Mouse (Mus musculus) CH12.LX (cell line): Measurements from ENCODE around the gene Ganc. TPM values are rescaled to one million over a fixed set of nuclear protein-coding genes. Genes with fewer than 3 reads are reported as not detected.

Source experiments
- DNase-seq: peaks from one replicate; pipeline ENCODE4 v3.0.0-alpha.2; 2013; ENCODE audit errors: extremely low read depth
- H3K27ac ChIP-seq: 2 replicates; pipeline ENCODE4 v1.5.1; 2012; ENCODE audit warnings: low read depth, mild to moderate bottlenecking, control low read depth, moderate library complexity; ENCODE audit not compliant: insufficient read depth
- H3K27me3 ChIP-seq: replicated peaks from 2 replicates; pipeline ENCODE3; 2012; ENCODE audit warnings: inconsistent platforms
- H3K36me3 ChIP-seq, 2 experiments: replicated peaks in 1 of 2; 2 replicates each; pipeline versions ENCODE3 to v1.6.1; 2012; ENCODE audit warnings: inconsistent platforms in 1 of 2, low read length in 1 of 2, mild to moderate bottlenecking in 1 of 2, mixed read lengths in 1 of 2, moderate library complexity in 1 of 2; ENCODE audit not compliant: control insufficient read depth in 1 of 2, insufficient read depth in 1 of 2
- H3K4me1 ChIP-seq, 2 experiments: 2 replicates each; pipeline ENCODE4 v1.6.1; 2012; ENCODE audit warnings: inconsistent platforms in 1 of 2, moderate library complexity in 1 of 2; ENCODE audit not compliant: insufficient read depth in 2 of 2, control insufficient read depth in 1 of 2
- H3K4me2 ChIP-seq: 2 replicates; pipeline ENCODE4 v1.6.1; 2012; ENCODE audit warnings: low read depth, mild to moderate bottlenecking, control low read depth; ENCODE audit not compliant: poor library complexity, insufficient read depth, severe bottlenecking
- H3K4me3 ChIP-seq, 3 experiments: fragments of 150-350 bp in 1 of 3; sonication (generic) in 1 of 3; replicated peaks in 1 of 3; 2 replicates each; pipeline versions ENCODE3 to v1.5.1; 2011 to 2012; ENCODE audit warnings: low read depth in 2 of 3, low read length in 2 of 3, mild to moderate bottlenecking in 2 of 3, moderate library complexity in 2 of 3, control low read depth in 1 of 3, improper control_type of control experiment in 1 of 3, inconsistent platforms in 1 of 3, mixed read lengths in 1 of 3; ENCODE audit not compliant: poor library complexity in 1 of 3
- H3K79me2 ChIP-seq: replicated peaks from 2 replicates; pipeline ENCODE4 v1.6.1; 2012; ENCODE audit warnings: mild to moderate bottlenecking, moderate library complexity; ENCODE audit not compliant: control insufficient read depth, poor library complexity, insufficient read depth, severe bottlenecking; ENCODE audit errors: extremely low read depth
- H3K9ac ChIP-seq: 2 replicates; pipeline ENCODE4 v1.6.1; 2012; ENCODE audit warnings: low read depth, mild to moderate bottlenecking, control low read depth, moderate library complexity; ENCODE audit not compliant: insufficient read depth
- H3K9me3 ChIP-seq: replicated peaks from 2 replicates; pipeline ENCODE3; 2012; ENCODE audit warnings: low read length, inconsistent platforms, mixed read lengths
- CHD1 ChIP-seq: IDR thresholded peaks from 2 replicates; pipeline ENCODE4 v1.6.1; 2012; ENCODE audit warnings: low read depth, low read length, improper control_type of control experiment, inconsistent platforms
- GABPA ChIP-seq: IDR thresholded peaks from 2 replicates; pipeline ENCODE4 v1.6.1; 2012; ENCODE audit warnings: low read depth, low read length, improper control_type of control experiment, inconsistent platforms; ENCODE audit not compliant: insufficient replicate concordance
- HCFC1 ChIP-seq: IDR thresholded peaks from 2 replicates; pipeline ENCODE4 v1.6.1; 2012; ENCODE audit warnings: low read depth, mild to moderate bottlenecking, inconsistent platforms, low read length, improper control_type of control experiment
- IRF4 ChIP-seq: IDR thresholded peaks from 2 replicates; pipeline ENCODE4 v1.6.1; 2014; ENCODE audit warnings: low read depth, mild to moderate bottlenecking, inconsistent platforms, low read length, improper control_type of control experiment
- MAX ChIP-seq: IDR thresholded peaks from 2 replicates; pipeline ENCODE4 v1.6.1; 2011; ENCODE audit warnings: low read length, improper control_type of control experiment
- MAZ ChIP-seq: IDR thresholded peaks from 2 replicates; pipeline ENCODE4 v1.6.1; 2012; ENCODE audit warnings: low read depth, mild to moderate bottlenecking, inconsistent platforms, low read length, improper control_type of control experiment, moderate library complexity
- MXI1 ChIP-seq: IDR thresholded peaks from 2 replicates; pipeline ENCODE4 v1.6.1; 2011; ENCODE audit warnings: mild to moderate bottlenecking, low read depth, low read length, improper control_type of control experiment
- MYC ChIP-seq: IDR thresholded peaks from 2 replicates; pipeline ENCODE4 v1.6.1; 2011; ENCODE audit warnings: low read depth, mild to moderate bottlenecking, improper control_type of control experiment, low read length
- NELFE ChIP-seq: IDR thresholded peaks from 2 replicates; pipeline ENCODE4 v1.6.1; 2011; ENCODE audit warnings: low read depth, low read length, improper control_type of control experiment
- RAD21 ChIP-seq: IDR thresholded peaks from 2 replicates; pipeline ENCODE4 v1.6.1; 2011; ENCODE audit warnings: low read depth, mild to moderate bottlenecking, low read length, improper control_type of control experiment, moderate library complexity
- RCOR1 ChIP-seq: conservative IDR thresholded peaks from 2 replicates; pipeline ENCODE4 v1.6.1; 2012; ENCODE audit warnings: low read depth, mild to moderate bottlenecking, inconsistent platforms, low read length, improper control_type of control experiment
- SIN3A ChIP-seq: IDR thresholded peaks from 2 replicates; pipeline ENCODE4 v1.6.1; 2012; ENCODE audit warnings: low read length, improper control_type of control experiment, inconsistent platforms
- TBP ChIP-seq: conservative IDR thresholded peaks from 2 replicates; pipeline ENCODE4 v1.6.1; 2011; ENCODE audit warnings: low read depth, low read length, improper control_type of control experiment
- UBTF ChIP-seq: IDR thresholded peaks from 2 replicates; pipeline ENCODE4 v1.6.1; 2012; ENCODE audit warnings: low read depth, mild to moderate bottlenecking, inconsistent platforms, low read length, improper control_type of control experiment, moderate library complexity
- USF1 ChIP-seq: IDR thresholded peaks from 2 replicates; pipeline ENCODE4 v1.6.1; 2014; ENCODE audit warnings: low read depth, mild to moderate bottlenecking, inconsistent platforms, low read length, improper control_type of control experiment
- USF2 ChIP-seq: conservative IDR thresholded peaks from 2 replicates; pipeline ENCODE4 v1.6.1; 2011; ENCODE audit warnings: low read depth, low read length, improper control_type of control experiment
- ZMIZ1 ChIP-seq: IDR thresholded peaks from 2 replicates; pipeline ENCODE4 v1.6.1; 2012; ENCODE audit warnings: low read depth, mild to moderate bottlenecking, inconsistent platforms, low read length, improper control_type of control experiment
- dilution Hi-C: fragments of 300-500 bp; cut with MboI; formaldehyde crosslinking; loops from 2 replicates; pipeline ENCODE4 v1.14.3; 2020; ENCODE audit warnings: low sequenced_read_pairs; ENCODE audit not compliant: extremely low pct_unique_long_range_greater_than_20kb, extremely low pct_ligation_motif_present
- in situ Hi-C: fragments of 300-500 bp; cut with MboI; formaldehyde crosslinking; loops from 3 replicates; pipeline ENCODE4 v1.14.3; 2019; ENCODE audit warnings: low sequenced_read_pairs, low pct_ligation_motif_present, low pct_unique_long_range_greater_than_20kb, mixed read lengths
- polyA plus RNA-seq: library from polyadenylated mRNA; unstranded; fragments of >175 nt; gene quantifications from 2 replicates; pipeline ENCODE4 v1.2.1, GENCODE M21; 2012; ENCODE audit warnings: low read depth; ENCODE audit not compliant: insufficient read length
- total RNA-seq, 2 experiments: library from RNA; depleted of rRNA; stranded (reverse); fragments of 300-350 nt in 1 of 2; fragments of >200 nt in 1 of 2; gene quantifications; 2 replicates each; pipeline ENCODE4 v1.2.3; 2012 to 2014

Gene Ganc
- total and polyA plus RNA-seq, 3 experiments, result 7.0 to 9.6 (median 9.5) TPM

DNA sequence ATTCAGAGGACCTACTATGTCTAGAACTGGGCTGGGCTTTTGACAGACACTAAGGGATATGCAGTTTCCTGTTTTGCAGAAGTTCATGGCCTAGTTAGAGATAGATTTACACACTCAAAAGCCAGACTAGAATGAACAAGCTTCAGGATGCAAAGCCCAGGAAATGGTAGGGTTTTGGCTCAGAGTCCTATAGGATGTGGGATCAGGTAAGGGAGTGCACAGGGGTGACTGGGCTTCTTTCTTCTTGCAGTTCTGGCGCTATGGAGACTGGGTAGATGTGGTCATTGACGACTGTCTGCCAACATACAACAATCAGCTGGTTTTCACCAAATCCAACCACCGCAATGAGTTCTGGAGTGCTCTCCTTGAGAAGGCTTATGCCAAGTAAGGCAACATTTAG, 80.5 kb downstream of the Ganc start:
- H3K9ac ChIP-seq, result no peak overlapping the region
- TF ChIP-seq GABPA (no peak), IRF4 (no peak), MAZ (no peak), USF2 (no peak)
- H3K36me3 ChIP-seq, result peaks cover 0 to 18% of the 10 kb centered on the region in 2 experiments
- no peaks in the 10 kb centered on the region for H3K9me3 ChIP-seq
- in situ Hi-C loops (loop anchor here (5.0 to 10.0 kb wide), 2 partner anchors 128 to 181 kb away; no protein-coding TSS in a partner anchor), dilution Hi-C loops (no loop called here)
- H3K79me2 ChIP-seq, result no peaks in the 10 kb centered on the region
- DNase-seq, result no peak
- no peak overlapping the region for H3K27ac ChIP-seq
- H3K4me3 ChIP-seq, result no peak overlapping the region
- H3K4me1 ChIP-seq, result peaks cover 21 to 33% of the 10 kb centered on the region in 2 experiments
- no peak overlapping the region for H3K4me2 ChIP-seq
- H3K27me3 ChIP-seq, result no peaks in the 10 kb centered on the region

DNA sequence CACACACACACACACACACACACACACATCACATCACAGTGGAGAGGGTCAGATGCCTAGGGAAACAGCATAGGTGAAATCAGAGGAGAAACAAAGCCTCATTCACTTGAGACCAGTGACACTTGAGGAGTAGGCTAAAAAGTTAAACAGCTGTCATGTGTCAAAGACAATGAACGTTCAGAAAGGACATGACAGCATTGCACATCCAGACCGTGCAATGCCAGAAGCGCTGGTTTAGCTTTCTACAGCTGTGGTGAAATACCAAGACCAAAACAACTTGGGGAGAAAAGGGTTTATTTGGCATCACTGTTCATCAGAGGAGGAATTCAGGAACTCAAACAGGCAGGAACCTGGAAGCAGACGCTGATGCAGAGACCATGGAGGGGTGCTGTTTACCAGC, 89.6 kb downstream of the Ganc start:
- Histone ChIP-seq H3K79me2 (no peaks in the 10 kb centered on the region), H3K9me3 (no peaks in the 10 kb centered on the region), H3K27ac (no peak overlapping the region), H3K36me3 (peaks cover 0 to 34% of the 10 kb centered on the region in 2 experiments), H3K9ac (no peak overlapping the region), H3K4me2 (no peak overlapping the region), H3K4me3 (no peak overlapping the region), H3K4me1 (peaks cover 2 to 5% of the 10 kb centered on the region in 2 experiments; a peak in 1 of 4 replicates), H3K27me3 (no peaks in the 10 kb centered on the region)
- TF ChIP-seq TBP (no peak), RCOR1 (no peak), MAX (no peak), CHD1 (no peak), HCFC1 (no peak), RAD21 (no peak), USF1 (no peak), GABPA (no peak), MYC (no peak), NELFE (no peak), SIN3A (no peak), USF2 (no peak), ZMIZ1 (no peak), UBTF (no peak), MXI1 (no peak)
- dilution Hi-C loops (no loop called here), in situ Hi-C loops (no loop called here)
- DNase-seq, result no peak
